Mouse (Mus musculus) B cell, adult 2 months (primary cell): ENCODE measurements around the gene Glis3.

ENCODE experiments used
- DNase-seq, 2 experiments: peaks; one replicate each; pipeline ENCODE4 v3.0.0; 2022

Glis3 gene

GRCm38 (mm10) chr19:28302831-28303242 is 377.0 kb downstream of the Glis3 start:
- DNase-seq = no peak

GRCm38 (mm10) chr19:28300226-28300625 is 379.7 kb downstream of the Glis3 start:
- no peak for DNase-seq

- DNase-seq = no peak
Observed at GRCm38 (mm10) chr19:28299211-28299775, 380.6 kb downstream of the Glis3 start.

DNA sequence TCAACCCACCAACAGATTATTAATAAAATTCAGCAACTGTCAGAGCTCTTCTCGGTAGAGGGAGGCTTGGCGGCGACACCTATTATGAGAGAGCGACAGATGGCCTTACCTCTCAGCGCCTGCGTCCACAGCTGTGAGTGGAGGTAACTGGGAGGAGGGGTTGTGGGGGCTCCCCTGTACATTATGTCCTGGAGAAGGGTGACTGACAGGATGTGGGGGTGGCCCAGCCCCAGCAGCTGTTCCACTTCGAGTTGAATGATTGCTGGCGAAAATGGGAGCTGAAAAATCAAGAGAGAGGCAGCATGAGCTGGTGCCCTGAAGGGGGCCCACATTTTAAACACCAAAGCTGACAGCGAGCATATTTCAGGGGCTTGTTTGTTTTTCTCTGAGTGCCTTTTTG is 381.2 kb downstream of the Glis3 start:
- no peak for DNase-seq

DNA sequence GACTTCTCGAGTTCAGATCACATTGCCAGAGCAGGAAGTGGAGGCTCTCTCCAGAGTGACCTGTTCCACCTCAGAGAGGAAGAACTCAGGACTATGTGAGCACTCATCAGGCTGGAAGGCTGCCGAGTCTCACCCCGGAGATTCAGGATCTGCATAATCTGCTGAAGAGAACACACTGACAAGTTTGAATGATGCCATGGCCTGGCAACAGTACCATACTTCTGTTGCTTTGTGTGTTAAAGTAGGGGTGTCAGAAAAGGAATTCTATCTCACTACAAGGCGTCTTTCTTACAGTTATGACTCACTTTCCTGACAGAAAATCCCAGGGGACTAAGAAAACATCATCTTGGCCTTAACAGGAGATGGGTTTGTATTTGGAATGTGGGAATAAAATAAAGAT is 388.3 kb downstream of the Glis3 start:
- DNase-seq = no peak

DNA sequence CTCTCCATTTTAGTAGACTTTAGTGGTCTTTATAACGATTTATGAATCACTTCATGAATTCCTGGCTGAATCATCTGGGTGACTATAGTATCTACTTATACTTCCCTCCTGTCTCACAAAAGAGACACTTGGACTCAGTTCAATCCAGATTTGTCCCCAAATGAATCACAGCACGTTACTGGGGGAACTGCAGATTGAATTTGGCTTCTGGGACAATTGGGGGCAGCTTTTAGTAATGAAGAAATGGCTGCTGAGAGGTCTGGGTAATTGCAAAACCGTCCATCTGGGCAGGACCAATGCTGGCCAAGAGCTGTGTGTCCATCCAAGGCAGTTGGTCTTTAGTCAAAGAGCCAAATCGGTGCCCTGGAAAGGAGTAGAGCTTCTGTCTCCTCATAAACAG is 390.4 kb downstream of the Glis3 start:
- no peak for DNase-seq

GRCm38 (mm10) chr19:28287431-28287830 is 392.4 kb downstream of the Glis3 start:
- no peak for DNase-seq

DNA sequence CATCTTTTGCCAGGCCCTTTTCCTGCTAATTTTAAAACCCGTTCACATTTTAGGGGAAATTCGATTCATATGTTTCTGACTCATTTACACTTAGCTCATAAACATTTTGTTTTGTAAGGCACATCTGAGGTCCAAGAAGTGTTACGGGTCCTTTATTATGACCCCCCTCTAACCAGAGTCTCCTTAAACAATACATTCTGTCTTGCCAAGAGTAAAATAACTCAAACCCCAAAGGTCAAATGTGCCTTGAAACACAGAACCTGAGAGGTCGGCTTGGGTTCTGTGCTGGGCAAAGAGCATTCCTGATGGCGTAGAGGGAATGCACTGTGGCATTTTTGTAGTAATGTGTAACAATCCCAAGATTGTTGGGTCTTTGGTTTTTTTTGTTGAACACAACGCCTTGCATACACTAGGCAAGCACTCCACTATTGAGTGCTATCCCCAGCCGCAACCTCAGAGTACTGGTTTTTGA is 395.7 kb downstream of the Glis3 start:
- DNase-seq = no peak

DNA sequence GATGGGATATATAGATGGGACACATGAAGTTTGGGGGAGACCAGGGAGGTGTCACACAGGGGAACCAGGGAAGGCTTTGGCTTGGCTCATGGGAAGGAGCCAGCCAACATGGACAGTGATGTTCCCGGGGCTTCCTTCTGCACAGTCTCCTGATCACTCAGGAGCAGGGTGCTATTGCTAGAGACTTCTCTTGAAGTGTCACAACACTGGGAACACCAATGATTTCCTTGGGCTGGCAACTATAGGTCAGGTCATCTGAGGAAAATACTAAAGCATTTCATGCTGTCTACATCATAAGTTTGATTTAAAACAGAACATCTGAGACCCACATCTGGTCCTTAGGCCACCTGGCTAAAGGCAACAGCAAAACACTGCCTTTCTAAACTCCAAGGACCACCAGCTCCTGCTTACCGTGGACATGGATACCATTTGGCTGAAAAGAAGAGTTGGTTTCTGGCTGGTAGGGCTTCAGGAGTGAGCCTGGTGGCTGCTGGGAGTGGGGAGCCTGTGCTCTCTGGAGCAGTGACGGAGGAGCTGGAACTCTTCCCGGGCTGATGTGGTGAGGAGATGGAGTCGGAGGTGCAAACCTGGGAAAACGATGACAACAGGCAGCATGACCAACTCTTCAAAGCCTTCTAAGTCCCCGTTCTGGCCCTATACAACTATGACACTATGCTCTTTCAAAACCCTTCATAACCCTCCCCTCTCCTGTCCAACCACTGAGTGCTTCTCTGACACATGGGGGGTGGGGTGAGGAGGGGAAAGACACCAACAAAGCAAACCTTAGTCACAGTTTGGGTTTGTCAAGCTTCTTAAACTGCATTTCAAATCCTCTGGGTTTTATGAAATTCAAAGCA is 396.4 kb downstream of the Glis3 start:
- DNase-seq = no peak

DNA sequence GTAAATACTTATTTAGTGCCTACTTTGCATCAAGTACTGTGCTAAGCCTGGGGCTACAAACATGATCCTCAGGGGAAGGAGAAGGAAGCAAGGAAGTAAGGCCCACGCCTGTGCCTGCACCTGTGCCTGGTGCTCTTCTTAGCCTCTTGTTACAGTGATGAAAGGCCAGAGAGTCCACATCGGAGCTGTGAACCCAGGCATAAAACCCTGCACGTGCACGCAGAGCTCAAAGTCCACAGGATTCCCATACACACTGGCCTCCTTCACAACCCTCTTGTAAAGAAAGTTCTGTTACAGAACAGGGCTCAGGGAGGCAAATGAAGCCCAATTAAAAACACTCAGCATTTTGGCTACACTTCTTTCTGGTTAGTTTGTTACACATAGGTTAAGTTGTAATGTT is 398.5 kb downstream of the Glis3 start:
- no peak for DNase-seq

DNA sequence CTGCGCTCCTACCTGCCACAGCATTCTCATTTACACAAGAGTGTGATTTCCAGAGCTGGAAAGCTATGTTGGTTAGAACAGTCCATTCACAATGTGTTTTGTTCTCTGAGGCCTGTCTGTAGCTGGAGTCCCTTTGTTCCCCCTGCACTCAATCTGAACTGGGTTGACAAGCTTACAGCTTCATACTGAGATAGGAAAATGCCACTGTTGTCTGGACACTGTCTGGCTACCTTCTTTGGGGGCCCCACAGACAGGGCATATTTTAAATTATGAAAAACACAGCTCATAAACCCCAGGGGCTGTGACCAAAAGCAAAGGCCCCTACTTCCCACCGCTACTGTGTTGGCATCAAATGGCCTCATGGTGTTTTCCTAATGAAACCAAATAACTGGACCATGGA is 402.8 kb downstream of the Glis3 start:
- DNase-seq = no peak

DNA sequence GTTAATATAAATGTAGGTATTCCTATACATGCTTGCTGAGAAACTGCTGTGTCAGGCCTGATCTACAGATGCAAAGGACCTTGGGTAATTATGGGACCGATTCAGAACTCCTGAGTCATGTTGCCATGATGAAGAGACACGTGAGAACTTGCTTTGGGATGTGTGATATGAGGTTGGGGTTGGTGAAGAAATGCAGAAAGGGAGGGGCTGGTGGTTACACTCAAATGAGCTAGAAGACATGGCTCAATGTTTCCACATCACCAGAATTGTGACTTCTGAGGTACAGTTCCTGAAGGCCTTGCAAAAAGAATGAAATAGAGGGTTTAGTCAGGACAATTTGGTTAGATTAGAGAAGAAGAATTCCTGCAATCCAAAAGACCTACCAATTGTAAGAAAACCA is 405.4 kb downstream of the Glis3 start:
- DNase-seq = no peak

DNA sequence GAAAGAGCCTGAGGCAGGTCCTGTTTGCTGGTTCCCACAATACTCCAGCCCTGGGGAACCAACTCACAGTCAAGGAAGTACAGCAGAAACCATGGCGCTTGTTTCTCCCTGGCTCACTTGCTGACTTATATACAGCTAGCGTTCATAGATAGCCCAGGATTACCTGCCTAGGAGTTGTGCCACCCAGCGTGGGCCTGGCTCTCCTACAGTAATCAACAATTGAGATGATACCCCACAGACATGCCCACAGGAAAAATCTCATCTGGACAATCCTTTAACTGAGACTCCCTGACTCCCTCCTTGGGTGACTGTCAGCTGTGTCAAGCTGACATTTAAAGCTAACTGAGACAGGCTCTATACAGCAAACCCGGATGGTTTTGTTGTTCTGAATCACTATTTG is 405.9 kb downstream of the Glis3 start:
- no peak for DNase-seq

DNA sequence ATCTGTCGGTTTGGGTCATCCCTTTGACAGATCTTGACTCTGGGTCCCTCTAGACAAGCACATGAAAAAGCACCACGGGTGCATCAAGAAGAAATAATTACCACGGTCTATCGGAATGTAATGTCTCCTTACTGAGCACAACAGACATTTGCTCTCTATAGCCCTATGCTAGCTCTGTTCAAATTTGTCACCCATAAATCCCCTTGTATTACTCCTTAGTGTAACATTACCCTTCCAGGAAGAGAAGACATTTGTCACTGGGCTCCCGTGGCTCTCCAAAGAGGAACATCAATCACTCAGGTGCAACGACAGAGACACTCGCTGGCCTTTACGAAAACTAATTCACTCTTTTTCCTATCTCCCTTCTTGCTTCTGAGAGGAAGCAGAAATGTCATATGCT is 413.0 kb downstream of the Glis3 start:
- DNase-seq = no peak

- no peak for DNase-seq
Observed at GRCm38 (mm10) chr19:28265776-28266175, 414.1 kb downstream of the Glis3 start.

DNA sequence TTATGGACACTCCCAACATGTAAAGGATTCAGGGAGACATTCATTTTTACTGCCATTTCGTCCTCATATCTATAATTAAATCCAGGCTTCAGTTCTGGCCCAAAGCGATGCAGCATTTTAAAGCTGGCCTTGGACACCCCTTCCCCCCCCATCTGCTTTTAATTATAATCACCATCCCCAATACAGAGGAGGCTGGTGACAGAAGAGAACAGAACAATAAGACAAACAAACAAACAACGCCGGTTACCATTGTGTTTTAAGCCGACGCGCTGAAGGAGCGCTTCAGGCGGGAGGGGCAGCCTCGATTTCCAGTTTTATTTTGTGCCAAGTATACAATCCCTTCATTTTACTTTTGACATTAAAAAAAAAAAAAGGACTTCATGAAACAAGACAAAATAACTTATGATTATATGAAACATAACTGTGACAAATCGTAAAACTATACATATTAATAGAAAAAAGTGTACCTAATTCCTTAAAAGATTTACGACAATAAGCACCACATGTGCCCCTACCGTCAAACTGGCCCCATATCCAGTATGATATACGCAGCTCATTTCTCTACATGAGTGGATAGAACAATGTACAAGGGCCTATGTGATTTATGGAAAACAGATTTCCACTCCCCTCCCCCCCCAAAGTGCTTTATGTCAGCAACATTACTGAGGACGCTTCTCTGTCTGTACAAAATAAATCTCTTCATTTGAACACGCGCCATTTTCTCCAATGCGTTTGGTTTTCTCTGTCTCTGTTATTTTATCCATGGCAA is 420.8 kb downstream of the Glis3 start:
- no peak for DNase-seq

DNA sequence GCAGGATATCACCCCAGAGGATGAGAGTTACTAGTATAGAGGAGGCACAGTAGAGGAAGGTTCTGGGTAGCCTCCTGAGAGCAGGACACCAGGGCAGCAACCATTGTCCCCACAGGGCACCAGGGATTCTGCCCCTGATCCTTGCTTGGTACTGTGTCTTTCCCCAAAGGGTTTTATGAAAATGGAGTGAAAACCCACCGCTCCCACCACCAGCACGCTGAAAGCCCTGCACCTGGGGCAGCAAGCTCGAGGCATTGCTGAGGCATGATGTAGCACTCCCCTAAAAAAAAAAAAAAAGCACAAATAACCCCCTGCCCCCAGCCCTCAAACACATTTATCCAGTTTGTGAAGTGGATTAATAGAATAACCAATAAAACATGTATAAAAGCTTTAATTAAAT is 421.4 kb downstream of the Glis3 start:
- no peak for DNase-seq

- DNase-seq = no peak
Observed at GRCm38 (mm10) chr19:28247345-28247744, 432.5 kb downstream of the Glis3 start.

- DNase-seq = no peak
Observed at GRCm38 (mm10) chr19:28246186-28246585, 433.7 kb downstream of the Glis3 start.

DNA sequence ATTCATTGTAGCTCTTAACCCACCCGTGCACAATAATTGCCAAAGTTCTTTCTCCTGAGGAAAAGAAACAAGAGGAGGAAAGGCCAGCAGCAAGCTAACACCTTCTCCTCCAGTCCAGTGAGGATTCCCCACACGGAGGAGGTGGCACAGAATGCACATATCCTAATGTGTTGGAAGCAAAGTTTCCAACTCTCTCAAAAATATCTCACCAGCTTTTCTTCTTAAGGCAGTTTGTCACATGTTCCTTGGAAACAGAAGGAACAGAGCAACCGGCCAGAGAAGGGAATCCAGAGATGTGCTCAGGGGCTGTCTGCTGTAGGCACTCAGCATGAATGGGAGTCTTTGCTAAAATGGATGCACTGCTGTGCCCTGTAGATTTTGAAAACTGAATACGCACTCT is 441.8 kb downstream of the Glis3 start:
- no peak for DNase-seq

DNA sequence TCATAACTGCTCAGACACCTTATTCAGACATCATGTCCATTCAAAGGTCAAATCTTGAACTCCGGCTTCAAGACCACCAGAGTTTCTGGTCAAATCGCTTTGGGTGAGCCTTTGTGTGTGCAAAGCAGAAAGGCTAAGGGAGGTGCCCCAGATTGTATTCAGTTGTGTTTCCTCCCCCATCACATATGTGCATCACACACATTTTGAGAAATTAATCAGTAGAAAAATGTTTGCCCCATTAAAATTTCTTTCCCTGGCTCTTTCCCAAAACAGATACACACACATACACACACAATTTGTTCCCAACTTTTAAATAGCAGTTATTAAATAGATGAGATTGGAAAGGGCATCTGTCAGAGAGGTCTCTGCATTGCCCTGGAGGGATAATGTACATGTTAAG is 442.3 kb downstream of the Glis3 start:
- DNase-seq = no peak

GRCm38 (mm10) chr19:28235571-28235970 is 444.3 kb downstream of the Glis3 start:
- no peak for DNase-seq

GRCm38 (mm10) chr19:28235096-28235495 is 444.8 kb downstream of the Glis3 start:
- no peak for DNase-seq

DNA sequence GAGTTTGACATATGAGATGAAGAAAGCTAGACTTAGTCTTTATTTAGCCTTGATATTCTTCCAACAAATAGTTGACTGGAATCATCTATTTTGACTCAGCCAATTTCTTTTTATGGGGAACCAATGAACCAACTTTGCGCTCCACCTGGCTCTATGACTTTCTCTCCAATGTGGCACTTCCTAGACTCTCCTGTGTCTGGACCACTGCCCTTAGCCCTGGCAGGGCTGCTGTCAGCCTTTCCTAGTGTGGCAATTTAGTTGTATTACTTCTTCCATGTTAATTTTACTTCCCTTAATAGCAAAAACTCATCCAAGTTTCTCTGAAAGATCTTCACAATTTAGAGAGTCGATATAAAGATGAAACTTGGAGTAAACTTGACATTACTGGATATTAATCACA is 445.2 kb downstream of the Glis3 start:
- DNase-seq = no peak
